Mouse (Mus musculus): ENCODE results near the gene Pawr.

GRCm38 (mm10) chr10:108433976-108434375 lies 102.1 kb downstream of the Pawr start:
- no peak for TF ChIP-seq POLR2A (IDR thresholded peaks at IDR 0.05; ENCODE audit: insufficient read depth, low read depth, low read length)
- TF ChIP-seq CTCF (IDR thresholded peaks at IDR 0.05; ENCODE audit: insufficient read depth, low read depth, low read length), result no peak
